Mouse (Mus musculus) ES-Bruce4 (cell line): ENCODE results near the gene Nell2.

ENCODE experiments used
- CTCF ChIP-seq: IDR thresholded peaks from one replicate; pipeline ENCODE4 v1.8.1; 2011; ENCODE audit warnings: low read depth, low read length
- EP300 ChIP-seq: IDR thresholded peaks from 2 replicates; pipeline ENCODE4 v1.6.1; 2011; ENCODE audit warnings: low read depth, low read length; ENCODE audit not compliant: insufficient read depth
- POLR2A ChIP-seq: IDR thresholded peaks from one replicate; pipeline ENCODE4 v1.8.1; 2011; ENCODE audit warnings: low read length; ENCODE audit not compliant: insufficient read depth

DNA sequence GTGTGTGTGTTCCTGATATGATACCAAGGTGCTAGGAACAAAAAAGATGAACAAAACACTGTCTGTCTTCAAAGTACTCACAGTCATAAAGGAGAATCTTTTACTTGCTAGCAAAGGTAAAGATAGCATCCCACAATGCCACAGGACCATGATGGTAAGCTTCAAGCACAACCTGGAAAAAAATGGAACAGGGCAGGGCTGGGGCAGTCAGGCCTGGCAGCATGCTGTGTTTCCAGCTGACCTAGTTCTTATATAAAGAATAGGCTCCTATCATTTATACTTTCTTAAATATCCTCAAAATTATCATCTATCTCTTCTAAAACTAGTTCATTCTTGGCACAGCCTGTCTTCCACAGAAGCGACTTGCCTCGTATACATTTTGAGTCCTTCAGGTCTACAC lies 480.9 kb downstream of the Nell2 start:
- TF ChIP-seq EP300 (no peak), POLR2A (no peak), CTCF (no peak)
